Mouse (Mus musculus) CH12.LX (cell line): ENCODE data around the gene Osgin1. TPM values are rescaled to one million over a fixed set of nuclear protein-coding genes. Genes with fewer than 3 reads are reported as not detected.

ENCODE experiments used
- DNase-seq: peaks from one replicate; pipeline ENCODE4 v3.0.0-alpha.2; 2013; ENCODE audit errors: extremely low read depth
- H3K27ac ChIP-seq: 2 replicates; pipeline ENCODE4 v1.5.1; 2012; ENCODE audit warnings: low read depth, mild to moderate bottlenecking, control low read depth, moderate library complexity; ENCODE audit not compliant: insufficient read depth
- H3K27me3 ChIP-seq: replicated peaks from 2 replicates; pipeline ENCODE3; 2012; ENCODE audit warnings: inconsistent platforms
- H3K36me3 ChIP-seq, 2 experiments: replicated peaks in 1 of 2; 2 replicates each; pipeline versions ENCODE3 to v1.6.1; 2012; ENCODE audit warnings: inconsistent platforms in 1 of 2, low read length in 1 of 2, mild to moderate bottlenecking in 1 of 2, mixed read lengths in 1 of 2, moderate library complexity in 1 of 2; ENCODE audit not compliant: control insufficient read depth in 1 of 2, insufficient read depth in 1 of 2
- H3K4me1 ChIP-seq, 2 experiments: 2 replicates each; pipeline ENCODE4 v1.6.1; 2012; ENCODE audit warnings: inconsistent platforms in 1 of 2, moderate library complexity in 1 of 2; ENCODE audit not compliant: insufficient read depth in 2 of 2, control insufficient read depth in 1 of 2
- H3K4me2 ChIP-seq: 2 replicates; pipeline ENCODE4 v1.6.1; 2012; ENCODE audit warnings: low read depth, mild to moderate bottlenecking, control low read depth; ENCODE audit not compliant: poor library complexity, insufficient read depth, severe bottlenecking
- H3K4me3 ChIP-seq, 3 experiments: fragments of 150-350 bp in 1 of 3; sonication (generic) in 1 of 3; replicated peaks in 1 of 3; 2 replicates each; pipeline versions ENCODE3 to v1.5.1; 2011 to 2012; ENCODE audit warnings: low read depth in 2 of 3, low read length in 2 of 3, mild to moderate bottlenecking in 2 of 3, moderate library complexity in 2 of 3, control low read depth in 1 of 3, improper control_type of control experiment in 1 of 3, inconsistent platforms in 1 of 3, mixed read lengths in 1 of 3; ENCODE audit not compliant: poor library complexity in 1 of 3
- H3K79me2 ChIP-seq: replicated peaks from 2 replicates; pipeline ENCODE4 v1.6.1; 2012; ENCODE audit warnings: mild to moderate bottlenecking, moderate library complexity; ENCODE audit not compliant: control insufficient read depth, poor library complexity, insufficient read depth, severe bottlenecking; ENCODE audit errors: extremely low read depth
- H3K9ac ChIP-seq: 2 replicates; pipeline ENCODE4 v1.6.1; 2012; ENCODE audit warnings: low read depth, mild to moderate bottlenecking, control low read depth, moderate library complexity; ENCODE audit not compliant: insufficient read depth
- H3K9me3 ChIP-seq: replicated peaks from 2 replicates; pipeline ENCODE3; 2012; ENCODE audit warnings: low read length, inconsistent platforms, mixed read lengths
- BHLHE40 ChIP-seq: IDR thresholded peaks from 2 replicates; pipeline ENCODE4 v1.6.1; 2011; ENCODE audit warnings: mild to moderate bottlenecking, low read depth, low read length, improper control_type of control experiment
- CHD1 ChIP-seq: IDR thresholded peaks from 2 replicates; pipeline ENCODE4 v1.6.1; 2012; ENCODE audit warnings: low read depth, low read length, improper control_type of control experiment, inconsistent platforms
- CTCF ChIP-seq, 2 experiments: IDR thresholded peaks in 1 of 2; conservative IDR thresholded peaks in 1 of 2; 2 replicates each; pipeline ENCODE4 v1.5.1; 2011 to 2012; ENCODE audit warnings: low read depth in 2 of 2, low read length in 2 of 2, improper control_type of control experiment in 1 of 2, inconsistent platforms in 1 of 2, mild to moderate bottlenecking in 1 of 2, moderate library complexity in 1 of 2
- E2F4 ChIP-seq: IDR thresholded peaks from 2 replicates; pipeline ENCODE4 v1.6.1; 2011; ENCODE audit warnings: low read depth, low read length, improper control_type of control experiment; ENCODE audit not compliant: insufficient replicate concordance
- ELF1 ChIP-seq: IDR thresholded peaks from 2 replicates; pipeline ENCODE4 v1.6.1; 2014; ENCODE audit warnings: low read depth, mild to moderate bottlenecking, inconsistent platforms, low read length, improper control_type of control experiment
- EP300 ChIP-seq: IDR thresholded peaks from 2 replicates; pipeline ENCODE4 v1.6.1; 2011; ENCODE audit warnings: low read length, improper control_type of control experiment
- ETS1 ChIP-seq: conservative IDR thresholded peaks from 2 replicates; pipeline ENCODE4 v1.6.1; 2012; ENCODE audit warnings: low read depth, mild to moderate bottlenecking, inconsistent platforms, low read length, improper control_type of control experiment, moderate library complexity
- HCFC1 ChIP-seq: IDR thresholded peaks from 2 replicates; pipeline ENCODE4 v1.6.1; 2012; ENCODE audit warnings: low read depth, mild to moderate bottlenecking, inconsistent platforms, low read length, improper control_type of control experiment
- IRF4 ChIP-seq: IDR thresholded peaks from 2 replicates; pipeline ENCODE4 v1.6.1; 2014; ENCODE audit warnings: low read depth, mild to moderate bottlenecking, inconsistent platforms, low read length, improper control_type of control experiment
- JUND ChIP-seq: conservative IDR thresholded peaks from 2 replicates; pipeline ENCODE4 v1.6.1; 2011; ENCODE audit warnings: low read depth, low read length, improper control_type of control experiment
- KAT2A ChIP-seq: IDR thresholded peaks from 2 replicates; pipeline ENCODE4 v1.6.1; 2012; ENCODE audit warnings: low read length, improper control_type of control experiment, inconsistent platforms; ENCODE audit not compliant: insufficient replicate concordance
- MAFK ChIP-seq: IDR thresholded peaks from 2 replicates; pipeline ENCODE4 v1.6.1; 2011; ENCODE audit warnings: low read length, improper control_type of control experiment; ENCODE audit not compliant: insufficient replicate concordance
- MAX ChIP-seq: IDR thresholded peaks from 2 replicates; pipeline ENCODE4 v1.6.1; 2011; ENCODE audit warnings: low read length, improper control_type of control experiment
- MAZ ChIP-seq: IDR thresholded peaks from 2 replicates; pipeline ENCODE4 v1.6.1; 2012; ENCODE audit warnings: low read depth, mild to moderate bottlenecking, inconsistent platforms, low read length, improper control_type of control experiment, moderate library complexity
- MXI1 ChIP-seq: IDR thresholded peaks from 2 replicates; pipeline ENCODE4 v1.6.1; 2011; ENCODE audit warnings: mild to moderate bottlenecking, low read depth, low read length, improper control_type of control experiment
- MYC ChIP-seq: IDR thresholded peaks from 2 replicates; pipeline ENCODE4 v1.6.1; 2011; ENCODE audit warnings: low read depth, mild to moderate bottlenecking, improper control_type of control experiment, low read length
- NELFE ChIP-seq: IDR thresholded peaks from 2 replicates; pipeline ENCODE4 v1.6.1; 2011; ENCODE audit warnings: low read depth, low read length, improper control_type of control experiment
- NRF1 ChIP-seq: IDR thresholded peaks from 2 replicates; pipeline ENCODE4 v1.6.1; 2014; ENCODE audit warnings: low read depth, mild to moderate bottlenecking, inconsistent platforms, low read length, improper control_type of control experiment, moderate library complexity
- PAX5 ChIP-seq: IDR thresholded peaks from 2 replicates; pipeline ENCODE4 v1.6.1; 2012; ENCODE audit warnings: low read length, inconsistent platforms, mixed read lengths
- POLR2A ChIP-seq: IDR thresholded peaks from 2 replicates; pipeline ENCODE4 v1.6.1; 2011; ENCODE audit warnings: low read depth, mild to moderate bottlenecking, improper control_type of control experiment, low read length
- POLR2AphosphoS2 ChIP-seq: IDR thresholded peaks from 2 replicates; pipeline ENCODE4 v1.6.1; 2011; ENCODE audit warnings: low read depth, low read length, improper control_type of control experiment
- RAD21 ChIP-seq: IDR thresholded peaks from 2 replicates; pipeline ENCODE4 v1.6.1; 2011; ENCODE audit warnings: low read depth, mild to moderate bottlenecking, low read length, improper control_type of control experiment, moderate library complexity
- SIN3A ChIP-seq: IDR thresholded peaks from 2 replicates; pipeline ENCODE4 v1.6.1; 2012; ENCODE audit warnings: low read length, improper control_type of control experiment, inconsistent platforms
- TBP ChIP-seq: conservative IDR thresholded peaks from 2 replicates; pipeline ENCODE4 v1.6.1; 2011; ENCODE audit warnings: low read depth, low read length, improper control_type of control experiment
- TCF12 ChIP-seq: IDR thresholded peaks from 2 replicates; pipeline ENCODE4 v1.6.1; 2014; ENCODE audit warnings: low read depth, mild to moderate bottlenecking, inconsistent platforms, low read length, improper control_type of control experiment
- UBTF ChIP-seq: IDR thresholded peaks from 2 replicates; pipeline ENCODE4 v1.6.1; 2012; ENCODE audit warnings: low read depth, mild to moderate bottlenecking, inconsistent platforms, low read length, improper control_type of control experiment, moderate library complexity
- USF2 ChIP-seq: conservative IDR thresholded peaks from 2 replicates; pipeline ENCODE4 v1.6.1; 2011; ENCODE audit warnings: low read depth, low read length, improper control_type of control experiment
- ZC3H11A ChIP-seq: IDR thresholded peaks from 2 replicates; pipeline ENCODE4 v1.6.1; 2012; ENCODE audit warnings: low read depth, mild to moderate bottlenecking, inconsistent platforms, low read length, improper control_type of control experiment
- ZMIZ1 ChIP-seq: IDR thresholded peaks from 2 replicates; pipeline ENCODE4 v1.6.1; 2012; ENCODE audit warnings: low read depth, mild to moderate bottlenecking, inconsistent platforms, low read length, improper control_type of control experiment
- ZNF384 ChIP-seq: IDR thresholded peaks from 2 replicates; pipeline ENCODE4 v1.6.1; 2012; ENCODE audit warnings: low read depth, low read length, improper control_type of control experiment, inconsistent platforms
- dilution Hi-C: fragments of 300-500 bp; cut with MboI; formaldehyde crosslinking; loops from 2 replicates; pipeline ENCODE4 v1.14.3; 2020; ENCODE audit warnings: low sequenced_read_pairs; ENCODE audit not compliant: extremely low pct_unique_long_range_greater_than_20kb, extremely low pct_ligation_motif_present
- in situ Hi-C: fragments of 300-500 bp; cut with MboI; formaldehyde crosslinking; loops from 3 replicates; pipeline ENCODE4 v1.14.3; 2019; ENCODE audit warnings: low sequenced_read_pairs, low pct_ligation_motif_present, low pct_unique_long_range_greater_than_20kb, mixed read lengths
- polyA plus RNA-seq: library from polyadenylated mRNA; unstranded; fragments of >175 nt; gene quantifications from 2 replicates; pipeline ENCODE4 v1.2.1, GENCODE M21; 2012; ENCODE audit warnings: low read depth; ENCODE audit not compliant: insufficient read length
- total RNA-seq, 2 experiments: library from RNA; depleted of rRNA; stranded (reverse); fragments of 300-350 nt in 1 of 2; fragments of >200 nt in 1 of 2; gene quantifications; 2 replicates each; pipeline ENCODE4 v1.2.3; 2012 to 2014

Osgin1 gene
- total and polyA plus RNA-seq, 3 experiments, result 0.15 to 3.0 (median 0.47) TPM

GRCm38 (mm10) chr8:119436933-119437332, 3.0 kb downstream of the Osgin1 start:
- Histone ChIP-seq H3K4me1 (peaks cover 19 to 54% of the 10 kb centered on the region in 2 experiments), H3K36me3 (peaks cover 0 to 11% of the 10 kb centered on the region in 2 experiments), H3K9me3 (no peaks in the 10 kb centered on the region), H3K4me3 (peak overlapping the region; percentile 26 to 43 (median 40)), H3K27ac (no peak overlapping the region), H3K79me2 (no peaks in the 10 kb centered on the region), H3K9ac (no peak overlapping the region), H3K4me2 (peak overlapping the region; percentile 54; the same call in 1 of the 2 replicates), H3K27me3 (no peaks in the 10 kb centered on the region)
- dilution Hi-C loops (no loop called here), in situ Hi-C loops (loop anchor here (5.0 kb wide), 1 partner anchor 180 kb away; no protein-coding TSS in a partner anchor)
- DNase-seq, result peak; percentile 71
- TF ChIP-seq CHD1 (no peak), ETS1 (no peak; the same call in 1 of the 2 replicates), ELF1 (0 out of 2 replicates have a peak, but pooled peaks have one; percentile 13), EP300 (no peak; the same call in 1 of the 2 replicates), ZC3H11A (no peak), MXI1 (0 out of 2 replicates have a peak, but pooled peaks have one; percentile 10), NRF1 (no peak), E2F4 (no peak), UBTF (no peak), IRF4 (peak; percentile 63; the same call in 1 of the 2 replicates), HCFC1 (no peak; the same call in 1 of the 2 replicates), TCF12 (no peak; the same call in 1 of the 2 replicates), RAD21 (no peak), ZNF384 (no peak), CTCF (conservative IDR thresholded peaks at IDR 0.05 in 1 of 2, IDR thresholded peaks at IDR 0.05 in 1 of 2; ENCODE audit: low read depth in 2 of 2, low read length in 2 of 2) (no peak), MAZ (peak; percentile 70; the same call in 1 of the 2 replicates), BHLHE40 (peak; percentile 76), MYC (no peak), POLR2A (peak; percentile 87), TBP (peak; percentile 86), POLR2AphosphoS2 (no peak), JUND (no peak), NELFE (peak; percentile 91), PAX5 (no peak), ZMIZ1 (peak; percentile 88), KAT2A (no peak), SIN3A (peak; percentile 29; the same call in 1 of the 2 replicates), USF2 (no peak), MAX (no peak), MAFK (peak; percentile 16; the same call in 1 of the 2 replicates)
